Mouse (Mus musculus): ENCODE measurements at regions not wholly inside any gene's neighbourhood (a gene's known extent, or its start where the extent isn't known, plus 50 kb on each side); places are given as distances from the start of the nearest gene placed in this dataset.
A peak's percentile ranks its signal among the peaks of the same experiment; 100 is the strongest.

DNA sequence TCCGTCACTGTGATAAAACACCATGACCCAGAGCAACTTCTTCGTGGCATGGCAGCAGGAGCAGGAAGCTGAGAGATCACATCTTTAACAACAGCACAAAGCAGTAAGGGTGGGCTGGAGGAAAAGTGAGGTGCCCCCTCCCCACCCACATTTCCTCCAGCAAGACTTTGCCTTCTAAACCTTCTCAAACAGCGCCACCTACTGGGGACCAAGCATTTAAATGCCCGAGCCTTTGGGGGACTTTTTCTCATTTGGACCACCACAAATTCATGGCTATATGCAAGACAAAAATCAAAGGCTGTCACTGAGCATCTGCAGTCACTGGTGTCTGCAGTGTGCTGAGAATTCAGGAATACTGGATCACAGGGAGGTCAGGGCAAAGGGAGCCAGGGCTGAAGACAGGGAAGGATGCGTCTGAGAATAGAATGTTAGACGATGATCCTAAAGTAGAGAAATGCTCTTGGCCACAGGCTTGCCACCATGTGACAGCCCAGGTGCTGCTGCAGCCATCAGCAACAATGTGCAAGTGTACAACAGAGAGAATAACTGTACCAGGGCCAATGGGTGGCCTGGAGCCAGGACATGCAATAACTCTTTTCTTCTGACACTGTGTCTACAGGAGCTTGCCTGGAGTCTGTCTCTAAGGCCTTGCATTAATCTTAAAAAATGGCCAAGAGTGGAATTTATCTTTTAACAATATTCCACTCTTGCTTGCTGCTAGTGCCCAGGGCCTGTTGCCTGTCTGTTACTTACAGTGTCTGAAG lies 430.5 kb downstream of the Matn1 start:
- peak in 1 of 2 experiments; percentile 47; a peak in 2 of 4 replicates for TF ChIP-seq CTCF (conservative IDR thresholded peaks at IDR 0.05 in 1 of 2, IDR thresholded peaks at IDR 0.05 in 1 of 2; ENCODE audit: low read depth in 2 of 2, low read length in 2 of 2)
- no peak for TF ChIP-seq POLR2A (IDR thresholded peaks at IDR 0.05; ENCODE audit: low read depth, low read length)
- TF ChIP-seq HCFC1 (IDR thresholded peaks at IDR 0.05; ENCODE audit: low read depth, low read length) = no peak
- no peak for TF ChIP-seq MAX (IDR thresholded peaks at IDR 0.05; ENCODE audit: low read length)
- TF ChIP-seq JUN (IDR thresholded peaks at IDR 0.05; ENCODE audit: insufficient read depth, low read depth, low read length) = no peak

All from CH12.LX (cell line).